22 mouse cellular contexts compared by ENCODE assay signal in genomic region chr1:160100996-160101395, GRCm38 (mm10). TPM values are rescaled to one million over a fixed set of nuclear protein-coding genes. Genes with fewer than 3 reads are reported as not detected.
DNase-seq lines count a peak whose midpoint lies in the region; ATAC-seq and TF ChIP-seq lines count a peak whose summit lies in the region.
"Had no signal": no experiment of that assay in that cellular context is flagged by ENCODE, and none has a peak within 500 bp of the region (broad histone marks: within the 10 kb centered on the region; RNA-seq: fewer than 3 reads in every experiment).

No protein-coding gene starts in this region.

- H3K9me3 ChIP-seq in stomach, postnatal 0 days (ENCODE audit: control insufficient read depth, low read length): no peaks in the 10 kb centered on the region
- H3K9me3 ChIP-seq: G1E; megakaryocyte, embryonic 14.5 days; neural tube, embryonic 12.5 days had no signal

- H3K9ac ChIP-seq in stomach, postnatal 0 days (ENCODE audit: low read length): no peak overlapping the region
- H3K9ac ChIP-seq: lung, embryonic 14.5 days; neural tube, embryonic 12.5 days had no signal

- H3K36me3 ChIP-seq in stomach, postnatal 0 days (ENCODE audit: control insufficient read depth, insufficient read depth, low read length): no peaks in the 10 kb centered on the region
- H3K36me3 ChIP-seq: G1E; neural tube, embryonic 12.5 days had no signal

- no peak for TF ChIP-seq EP300 in stomach, postnatal 0 days (optimal IDR thresholded peaks at IDR 0.05)

- 66% methylated on average over 5 of the region's 5 CpGs for WGBS in stomach, postnatal 0 days

- DNase-seq in gastrocnemius, adult 18-20 months (ENCODE audit: low spot score): peak; percentile 15
- no peak for DNase-seq in gastrocnemius, postnatal 4 days (ENCODE audit: low spot score in 2 of 2)
- peak; percentile 16 for DNase-seq in lung, postnatal 10 days
- DNase-seq in lung, postnatal 25 days (ENCODE audit: low spot score): no peak
- peak; percentile 35 for DNase-seq in adipocyte (ENCODE audit: low spot score)
- no peak for DNase-seq in stomach, postnatal 0 days (ENCODE audit: low spot score)
- no peak for DNase-seq in adrenal gland, postnatal 14 days
- no peak for DNase-seq in urinary bladder, postnatal 14 days (ENCODE audit: low spot score)
- DNase-seq: adrenal gland, postnatal 25 days; cerebellum, postnatal 14 days; kidney, adult 11 months; kidney, postnatal 14 days; lung, embryonic 14.5 days; thymus, postnatal 36 days had no signal

- H3K4me3 ChIP-seq in stomach, postnatal 0 days (ENCODE audit: low read depth, low read length): no peak overlapping the region
- H3K4me3 ChIP-seq: megakaryocyte, embryonic 14.5 days; neural tube, embryonic 12.5 days had no signal

- H3K4me2 ChIP-seq in stomach, postnatal 0 days (replicated peaks; ENCODE audit: low read depth): no peak overlapping the region
- H3K4me2 ChIP-seq: heart, embryonic 11.5 days; lung, embryonic 14.5 days; neural tube, embryonic 12.5 days had no signal

- H3K27me3 ChIP-seq in stomach, postnatal 0 days (ENCODE audit: control insufficient read depth, insufficient read depth, low read length): no peaks in the 10 kb centered on the region
- H3K27me3 ChIP-seq: neural tube, embryonic 12.5 days had no signal

- no peaks in the 10 kb centered on the region for H3K4me1 ChIP-seq in stomach, postnatal 0 days (replicated peaks; ENCODE audit: control insufficient read depth, insufficient read depth)
- H3K4me1 ChIP-seq: neural tube, embryonic 12.5 days had no signal

- peak overlapping the region; percentile 49; the same call in 1 of the 2 replicates for H3K27ac ChIP-seq in stomach, postnatal 0 days (replicated peaks)
- H3K27ac ChIP-seq: neural tube, embryonic 12.5 days had no signal

- no peak for TF ChIP-seq CTCF in stomach, postnatal 0 days (IDR thresholded peaks at IDR 0.05; ENCODE audit: low read depth)

- no peak for ATAC-seq in stomach, postnatal 0 days (ENCODE audit: low FRiP score, low TSS enrichment)
- ATAC-seq: hindbrain, embryonic 16.5 days had no signal

RNA-seq across cellular contexts. Expression of gene Tnn, which starts 52.4 kb away (rescaled TPM):
- total RNA-seq in gastrocnemius, adult 18-20 months (2021): not detected
- under 1 TPM; 0.05 to 0.10 TPM for total RNA-seq in gastrocnemius, postnatal 4 days (2021)
- 3.7 and 4.0 TPM in 2 replicates for polyA plus RNA-seq in stomach, postnatal 0 days (2015; fragmentation: Nextera tagmentation; extraction: Ambion mirVana)
- 0.30 and 0.60 TPM in 2 replicates for total RNA-seq in adrenal gland, postnatal 14 days (2021)
- total RNA-seq: gastrocnemius, adult 8-10 months; heart, postnatal 25 days; liver, adult 2 months had no signal
- polyA plus RNA-seq: G1E; heart, embryonic 11.5 days; liver, adult 2 months had no signal

RNA-seq across cellular contexts. Expression of gene 4930523C07Rik, which starts 56.8 kb away (rescaled TPM):
- 1 to 10 TPM; 5.4 to 5.7 TPM for total RNA-seq in gastrocnemius, adult 18-20 months (2021)
- 10 to 100 TPM; 13.5 to 16.9 TPM for total RNA-seq in gastrocnemius, postnatal 4 days (2021)
- 37.7 and 40.8 TPM in 2 replicates for polyA plus RNA-seq in stomach, postnatal 0 days (2015; fragmentation: Nextera tagmentation; extraction: Ambion mirVana)
- 24.5 and 39.8 TPM in 2 replicates for total RNA-seq in adrenal gland, postnatal 14 days (2021)
- polyA plus RNA-seq: G1E had no signal

Comparison
In these comparisons a context has a peak if more than half of its experiments do, and no peak if none do; other contexts are left out.
1. DNase-seq: peak in gastrocnemius, adult 18-20 months (single experiment), lung, postnatal 10 days (single experiment) and adipocyte (single experiment); none in gastrocnemius, postnatal 4 days (0 of 2), lung, postnatal 25 days (single experiment), stomach, postnatal 0 days (single experiment), adrenal gland, postnatal 14 days (single experiment) and urinary bladder, postnatal 14 days (single experiment).